Mouse (Mus musculus): ENCODE data around the gene Pla2g10.

Gene Pla2g10

DNA sequence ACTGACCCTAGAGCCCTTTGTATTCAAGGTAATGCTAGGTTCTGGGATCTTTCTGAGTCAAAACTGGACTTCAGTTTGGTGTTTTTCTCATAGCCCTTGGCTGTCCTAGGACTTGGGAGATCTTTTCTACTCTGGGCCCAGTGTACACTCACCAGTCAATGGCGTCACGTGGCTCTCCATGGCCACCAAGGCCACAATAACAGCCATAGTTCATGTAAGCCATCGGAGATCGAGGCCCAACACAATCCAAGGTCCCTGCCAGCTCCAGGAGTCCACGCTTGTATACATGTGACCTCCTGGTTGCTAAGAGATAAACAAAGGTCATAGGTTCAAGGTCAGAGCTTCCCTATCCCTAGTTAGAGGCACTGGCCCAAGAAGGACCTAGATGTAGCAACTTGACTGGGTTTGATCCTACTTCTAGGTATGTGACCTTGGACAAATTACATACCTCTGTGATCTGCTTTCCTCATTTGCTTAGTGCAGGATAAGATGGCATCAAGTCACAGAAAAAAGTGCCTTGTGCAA lies 2.9 kb downstream of the Pla2g10 start:
- no peak for TF ChIP-seq GATA4 (IDR thresholded peaks at IDR 0.05; ENCODE audit: insufficient replicate concordance, low read length)

- no peak for TF ChIP-seq GATA4 (IDR thresholded peaks at IDR 0.05; ENCODE audit: insufficient replicate concordance, low read length)
Measured at GRCm38 (mm10) chr16:13722937-13723336, 7.8 kb downstream of the Pla2g10 start.

- no peak for TF ChIP-seq GATA4 (IDR thresholded peaks at IDR 0.05; ENCODE audit: insufficient replicate concordance, low read length)
Measured at GRCm38 (mm10) chr16:13716821-13717553, 13.8 kb downstream of the Pla2g10 start.

- no peak for TF ChIP-seq GATA4 (IDR thresholded peaks at IDR 0.05; ENCODE audit: insufficient replicate concordance, low read length)
Measured at GRCm38 (mm10) chr16:13714910-13715309, 15.9 kb downstream of the Pla2g10 start.

DNA sequence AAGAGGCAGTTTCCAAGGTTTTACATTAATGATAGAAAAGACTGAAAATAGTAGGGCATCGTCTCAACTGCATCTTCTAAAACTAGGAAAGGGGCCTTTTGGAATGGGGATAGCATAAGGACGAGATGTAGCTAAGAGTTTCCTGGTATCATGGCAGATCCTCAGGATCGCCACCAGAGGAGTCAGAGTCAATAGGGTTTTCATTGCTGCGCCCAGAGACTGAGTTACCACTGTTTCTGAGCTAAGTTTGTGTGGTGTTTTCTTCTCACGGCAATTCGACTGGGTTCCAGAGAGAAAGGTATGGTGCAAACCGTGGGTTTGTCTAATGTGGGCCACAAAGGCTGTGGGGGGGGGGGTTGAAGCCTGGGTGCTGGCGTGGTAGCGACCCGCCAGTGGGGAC lies 26.1 kb downstream of the Pla2g10 start:
- no peak for TF ChIP-seq GATA4 (IDR thresholded peaks at IDR 0.05; ENCODE audit: insufficient replicate concordance, low read length)

DNA sequence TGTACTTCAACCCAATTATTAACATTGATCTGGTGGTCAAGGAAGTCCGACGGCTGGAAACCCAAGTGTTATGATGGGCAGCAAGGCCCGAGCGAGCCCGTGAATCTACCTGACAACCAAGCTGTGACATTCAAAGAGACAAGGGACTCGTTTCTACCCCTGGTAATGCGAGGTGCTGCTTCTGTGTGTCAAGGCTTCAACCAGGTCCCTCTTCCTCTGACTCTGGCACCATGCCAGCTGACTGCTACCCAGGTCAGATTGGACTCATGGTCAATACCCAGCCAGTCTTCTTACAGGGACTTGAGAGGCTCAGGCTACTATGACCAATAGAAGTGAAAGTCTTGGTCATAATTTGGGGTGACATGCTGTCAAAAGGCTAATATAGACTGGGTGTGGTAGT lies 28.6 kb downstream of the Pla2g10 start:
- no peak for TF ChIP-seq GATA4 (IDR thresholded peaks at IDR 0.05; ENCODE audit: insufficient replicate concordance, low read length)

GRCm38 (mm10) chr16:13698998-13699397 lies 31.8 kb downstream of the Pla2g10 start:
- TF ChIP-seq GATA4 (IDR thresholded peaks at IDR 0.05; ENCODE audit: insufficient replicate concordance, low read length) = no peak

DNA sequence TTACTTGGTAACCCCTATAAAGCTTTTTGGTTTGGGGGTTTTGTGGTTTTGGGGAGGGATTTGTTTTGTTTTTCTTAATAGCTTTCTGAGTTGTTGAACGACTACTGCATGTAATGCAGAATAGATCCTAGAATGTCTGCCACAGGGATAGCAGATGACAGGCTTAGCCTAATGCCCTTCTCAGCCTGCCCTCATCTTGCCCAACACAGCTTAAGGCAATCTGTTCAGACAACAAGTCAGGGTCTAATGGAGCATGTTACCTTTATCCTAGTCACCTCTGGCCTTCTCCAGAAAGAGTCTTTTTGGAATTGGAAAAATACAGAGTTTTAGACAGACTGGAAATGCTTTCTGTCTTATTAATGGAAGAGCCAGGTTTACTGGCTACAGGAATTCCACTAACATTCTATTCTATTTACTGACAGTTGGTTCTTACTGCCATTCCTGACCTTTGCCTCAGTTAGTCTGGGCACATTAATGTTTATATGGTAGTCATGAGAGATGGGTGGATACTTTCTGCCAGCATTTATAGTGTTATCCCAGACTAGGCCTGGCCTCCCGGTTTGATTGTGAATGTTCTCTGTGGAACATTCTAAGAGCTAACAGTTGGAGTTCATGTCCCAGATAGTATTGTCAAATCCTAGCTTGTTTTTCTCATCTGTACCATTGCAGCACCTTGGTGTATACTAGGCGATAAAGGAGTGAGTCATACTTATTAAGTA lies 52.0 kb downstream of the Pla2g10 start:
- TF ChIP-seq GATA4 (IDR thresholded peaks at IDR 0.05; ENCODE audit: insufficient replicate concordance, low read length) = no peak

DNA sequence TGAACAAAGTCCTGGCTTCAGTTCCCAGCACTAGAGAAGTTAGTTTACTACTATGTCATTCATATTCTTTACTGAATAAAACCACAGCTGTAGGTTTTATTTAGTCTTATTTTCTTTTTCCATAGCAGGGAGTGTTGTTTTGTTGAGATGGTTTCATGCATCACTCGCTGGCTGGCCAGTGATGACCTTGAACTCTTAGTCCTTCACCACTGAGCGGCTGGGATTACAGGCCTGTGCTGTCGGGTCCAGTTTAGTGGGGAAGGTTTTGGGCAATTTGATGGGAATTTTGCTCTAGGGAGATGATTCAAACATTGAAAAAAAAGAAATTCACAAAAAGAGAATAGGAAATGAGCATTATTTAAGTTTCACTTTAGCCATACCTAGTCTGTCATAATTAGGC lies 56.3 kb downstream of the Pla2g10 start:
- TF ChIP-seq GATA4 (IDR thresholded peaks at IDR 0.05; ENCODE audit: insufficient replicate concordance, low read length) = no peak

DNA sequence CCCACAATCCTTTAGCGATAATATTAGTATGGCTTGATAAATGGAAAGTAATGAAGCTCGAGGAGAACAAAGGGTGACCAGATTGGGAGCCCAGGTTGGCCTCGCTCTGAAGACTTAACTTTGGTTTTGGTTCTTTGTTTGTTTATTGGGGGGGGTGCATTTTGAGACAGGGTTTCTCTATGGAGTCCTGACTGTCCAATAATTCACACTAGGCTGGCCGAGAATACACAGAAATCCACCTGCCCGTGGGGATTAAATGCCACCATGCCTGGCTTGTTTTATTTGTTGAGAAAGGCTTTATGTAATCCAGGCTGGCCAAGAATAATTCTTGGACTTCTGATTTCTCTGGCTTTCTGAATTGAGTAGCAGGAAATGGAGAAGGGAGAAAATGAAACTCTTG lies 57.7 kb downstream of the Pla2g10 start:
- no peak for TF ChIP-seq GATA4 (IDR thresholded peaks at IDR 0.05; ENCODE audit: insufficient replicate concordance, low read length)

GRCm38 (mm10) chr16:13672386-13672898 lies 58.3 kb downstream of the Pla2g10 start:
- TF ChIP-seq GATA4 (IDR thresholded peaks at IDR 0.05; ENCODE audit: insufficient replicate concordance, low read length) = no peak

DNA sequence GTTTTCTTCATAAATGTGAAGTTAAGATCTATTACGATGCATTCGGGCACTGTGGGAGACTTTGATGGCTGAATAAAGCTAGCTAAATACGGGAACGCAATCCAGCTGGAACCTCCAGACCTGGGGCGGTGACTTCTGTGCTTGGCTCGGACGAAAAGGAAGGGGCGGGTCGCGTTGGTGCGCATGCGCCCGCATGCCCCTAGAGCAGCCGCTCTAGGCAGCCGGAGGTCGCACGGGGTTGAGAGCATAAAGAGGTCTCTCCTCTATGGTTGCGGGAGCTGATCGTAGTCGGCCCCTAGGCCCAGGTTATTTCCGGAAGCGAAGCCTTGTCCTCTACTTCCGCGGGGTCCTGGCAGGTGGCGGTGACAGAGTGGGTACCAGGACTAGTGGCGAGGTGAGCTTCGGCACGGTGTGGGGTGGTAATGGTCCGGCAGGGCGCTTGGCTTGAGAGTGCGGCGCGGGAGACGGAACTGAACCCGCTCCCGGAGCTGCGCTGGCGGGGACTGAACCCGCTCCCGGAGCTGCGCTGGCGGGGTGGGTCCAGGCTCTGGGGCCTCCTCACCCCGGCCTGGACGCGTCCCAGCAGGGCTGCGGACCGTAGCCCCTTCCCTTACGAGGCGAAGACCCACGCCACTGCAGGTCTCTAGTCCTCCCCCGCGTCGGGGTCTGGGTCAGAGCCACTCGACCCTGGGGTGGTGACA lies 58.9 kb downstream of the Pla2g10 start, which contains the start of the genes Bfar and 3110001I22Rik:
Gene Bfar, plus strand, starts transcription at position 174 of the 701 bp plus-strand sequence.
Gene 3110001I22Rik, plus strand, starts transcription at position 245 of the 701 bp plus-strand sequence.
- TF ChIP-seq GATA4 (IDR thresholded peaks at IDR 0.05; ENCODE audit: insufficient replicate concordance, low read length) = peak; percentile 71; the same call in 1 of the 2 replicates

- TF ChIP-seq GATA4 (IDR thresholded peaks at IDR 0.05; ENCODE audit: insufficient replicate concordance, low read length) = no peak
Measured at GRCm38 (mm10) chr16:13669282-13669681, 61.5 kb downstream of the Pla2g10 start.

DNA sequence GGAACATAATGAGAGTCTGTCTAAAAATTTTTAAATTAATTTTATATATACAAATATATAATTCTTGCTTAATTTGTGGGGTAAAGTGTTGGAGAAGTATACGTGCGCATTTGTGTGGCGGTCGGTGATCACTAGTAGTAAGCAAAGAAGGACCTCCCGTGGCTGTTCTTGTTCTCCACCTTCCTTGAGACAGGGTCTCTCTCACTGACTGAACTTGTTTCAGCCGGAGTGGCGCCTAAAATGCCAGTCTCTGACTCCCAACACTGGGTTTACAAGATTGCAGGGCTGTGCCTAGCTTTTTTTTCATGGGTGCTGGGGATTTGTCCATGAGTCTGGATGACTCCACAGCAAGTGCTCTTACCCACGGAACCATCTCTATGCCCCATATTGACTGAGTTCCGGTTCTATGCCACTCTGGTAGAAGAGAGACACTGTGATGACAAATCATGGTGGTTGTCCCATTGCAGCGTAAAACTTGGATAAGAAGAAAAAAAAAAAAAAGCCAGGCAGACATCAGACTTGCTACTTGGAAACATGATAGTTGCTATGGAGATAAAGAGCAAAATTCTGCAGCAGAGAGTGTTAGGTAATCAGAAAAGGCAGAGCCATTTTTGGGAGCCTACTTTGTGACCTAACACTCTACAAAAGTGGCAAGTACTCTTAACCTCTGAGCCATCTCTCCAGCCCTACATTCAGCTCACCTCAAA lies 62.2 kb downstream of the Pla2g10 start:
- TF ChIP-seq GATA4 (IDR thresholded peaks at IDR 0.05; ENCODE audit: insufficient replicate concordance, low read length) = no peak
